Mouse (Mus musculus) erythroblast, embryonic 14.5 days (primary cell): ENCODE results near the gene Cdc27. TPM values are rescaled to one million over a fixed set of nuclear protein-coding genes. Genes with fewer than 3 reads are reported as not detected.
A peak's percentile ranks its signal among the peaks of the same experiment; 100 is the strongest.

Experiments
- H3K27me3 ChIP-seq: 2 replicates; pipeline ENCODE4 v1.6.1; 2012; ENCODE audit warnings: inconsistent platforms; ENCODE audit not compliant: control insufficient read depth
- H3K36me3 ChIP-seq: 2 replicates; pipeline ENCODE4 v1.6.1; 2012; ENCODE audit warnings: mild to moderate bottlenecking, inconsistent platforms; ENCODE audit not compliant: control insufficient read depth
- H3K4me1 ChIP-seq: 2 replicates; pipeline ENCODE4 v1.6.1; 2012; ENCODE audit warnings: inconsistent platforms; ENCODE audit not compliant: control insufficient read depth
- H3K4me3 ChIP-seq: replicated peaks from 2 replicates; pipeline ENCODE3; 2012; ENCODE audit warnings: moderate library complexity, mild to moderate bottlenecking, inconsistent platforms
- H3K9me3 ChIP-seq: 2 replicates; pipeline ENCODE4 v1.6.1; 2012; ENCODE audit warnings: low read length, inconsistent platforms, mixed read lengths; ENCODE audit not compliant: control insufficient read depth
- GATA1 ChIP-seq: IDR thresholded peaks from 2 replicates; pipeline ENCODE4 v1.6.1; 2012; ENCODE audit warnings: low read length, inconsistent platforms, mixed read lengths
- TAL1 ChIP-seq: IDR thresholded peaks from 3 replicates; pipeline ENCODE4 v1.6.1; 2012; ENCODE audit warnings: low read length, inconsistent platforms, mixed read lengths
- polyA plus RNA-seq: library from polyadenylated mRNA; stranded (reverse); fragments of >175 nt; gene quantifications from 2 replicates; pipeline ENCODE4 v1.2.3, GENCODE M21; 2012

Cdc27 gene
- polyA plus RNA-seq, 1 experiment = 0.48 TPM

DNA sequence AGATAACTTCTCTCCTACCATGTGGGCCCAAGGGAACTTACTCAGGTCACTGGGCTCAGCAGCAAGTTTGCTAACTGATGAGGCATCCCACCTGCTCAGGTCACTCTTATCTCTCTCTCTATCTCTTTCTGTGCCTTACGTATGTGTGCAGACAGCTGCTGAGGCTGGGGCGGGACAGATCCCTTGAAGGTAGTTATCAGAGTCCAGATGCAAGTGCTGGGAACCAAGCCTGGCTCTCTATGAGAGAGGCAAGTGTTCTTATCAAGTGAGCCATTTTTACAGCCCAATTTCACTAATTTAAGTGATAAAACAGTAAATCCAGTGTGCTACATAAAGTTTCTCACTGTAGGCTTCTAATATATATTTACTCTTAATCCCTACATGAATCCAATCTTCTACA lies 13.6 kb downstream of the Cdc27 start:
- H3K36me3 ChIP-seq = peaks cover 80% of the 10 kb centered on the region

DNA sequence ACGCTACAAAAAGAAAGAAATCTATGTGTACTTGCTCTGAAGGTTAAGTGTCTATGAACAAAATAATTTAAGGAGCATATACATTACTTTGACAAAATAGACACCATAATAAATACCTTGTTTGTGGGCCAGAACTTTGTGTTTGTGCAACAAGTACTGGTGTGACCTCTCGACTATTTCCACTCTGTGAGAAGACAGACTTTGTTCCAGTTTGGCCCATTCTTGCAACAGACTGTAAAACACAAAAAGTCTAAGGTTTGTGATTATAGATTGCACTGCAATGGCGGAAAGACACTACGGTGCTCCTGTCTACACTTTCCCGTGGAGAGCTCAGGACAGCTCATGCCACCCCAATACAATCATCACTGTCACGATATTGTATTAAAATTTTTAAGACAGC lies 24.5 kb downstream of the Cdc27 start:
- Histone ChIP-seq H3K9me3 (no peaks in the 10 kb centered on the region), H3K4me1 (no peaks in the 10 kb centered on the region), H3K27me3 (no peaks in the 10 kb centered on the region), H3K4me3 (no peak overlapping the region), H3K36me3 (peaks cover 100% of the 10 kb centered on the region)
- no peak for TF ChIP-seq GATA1
- TF ChIP-seq TAL1 = no peak

More for the DNA sequence above, 13.6 kb downstream of the Cdc27 start:
- Histone ChIP-seq H3K27me3 (no peaks in the 10 kb centered on the region), H3K4me1 (peaks cover 40% of the 10 kb centered on the region), H3K9me3 (no peaks in the 10 kb centered on the region), H3K4me3 (no peak overlapping the region)
- TF ChIP-seq GATA1 (no peak), TAL1 (no peak)

DNA sequence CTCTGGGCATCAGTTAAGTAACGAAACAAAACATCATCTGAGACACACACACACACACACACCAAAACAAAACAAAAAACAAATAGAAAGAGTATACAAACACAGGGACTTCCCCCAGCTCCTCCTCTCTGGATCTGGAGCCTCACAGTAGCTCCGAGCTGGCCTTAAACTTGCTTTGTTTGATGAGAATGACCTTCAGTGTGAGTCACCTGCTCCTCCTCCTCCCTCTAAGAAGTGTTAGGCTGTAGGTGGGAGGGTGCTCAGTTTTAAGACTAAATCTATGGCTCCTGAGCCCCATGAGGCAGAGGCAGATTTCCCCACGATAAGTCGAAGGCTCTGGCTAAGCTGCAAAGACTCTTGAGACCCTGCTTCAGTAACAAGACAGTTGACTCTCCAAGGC lies 38.0 kb downstream of the Cdc27 start:
- H3K4me3 ChIP-seq = no peak overlapping the region
- no peaks in the 10 kb centered on the region for H3K9me3 ChIP-seq
- no peaks in the 10 kb centered on the region for H3K4me1 ChIP-seq
- no peaks in the 10 kb centered on the region for H3K27me3 ChIP-seq
- TF ChIP-seq TAL1 = no peak
- TF ChIP-seq GATA1 = no peak
- H3K36me3 ChIP-seq = peaks cover 100% of the 10 kb centered on the region

DNA sequence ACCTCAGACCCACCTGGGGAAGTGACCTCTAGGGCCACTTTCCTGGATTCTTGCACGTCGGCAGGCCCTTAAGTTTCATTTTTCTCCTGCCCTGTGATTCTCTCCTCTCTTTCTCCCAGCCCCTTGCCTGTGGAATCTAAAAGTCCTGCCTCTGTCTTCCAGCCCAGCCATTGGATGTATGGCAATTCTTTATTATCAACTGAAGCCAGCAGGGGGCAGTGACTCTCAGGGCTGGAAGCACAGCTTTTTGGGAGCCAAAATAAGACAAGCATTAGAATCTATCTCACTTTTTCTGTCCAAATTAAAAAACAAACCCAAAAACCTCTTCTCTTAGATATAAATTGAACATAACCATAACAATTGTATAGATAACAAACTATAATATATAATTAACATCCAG lies 39.8 kb downstream of the Cdc27 start:
- Histone ChIP-seq H3K4me3 (no peak overlapping the region), H3K4me1 (no peaks in the 10 kb centered on the region), H3K27me3 (no peaks in the 10 kb centered on the region), H3K9me3 (no peaks in the 10 kb centered on the region), H3K36me3 (peaks cover 100% of the 10 kb centered on the region)
- TF ChIP-seq GATA1 (no peak), TAL1 (no peak)

DNA sequence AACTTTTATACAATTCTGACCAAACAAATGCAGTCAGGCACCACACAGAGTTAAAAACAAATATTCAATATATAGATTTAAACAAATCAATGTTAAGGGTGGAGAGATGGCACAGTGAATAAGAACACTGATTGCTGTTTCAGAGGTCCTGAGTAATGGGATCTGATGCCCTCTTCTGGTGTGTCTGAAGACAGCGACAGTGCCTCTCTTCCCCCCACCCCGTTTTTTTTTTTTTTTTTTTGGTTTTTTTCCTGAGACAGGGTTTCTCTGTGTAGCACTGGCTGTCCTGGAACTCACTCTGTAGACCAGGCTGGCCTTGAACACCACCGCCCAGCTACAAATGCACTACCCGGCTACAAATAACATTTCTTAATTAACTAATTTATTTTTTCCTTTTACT lies 42.0 kb downstream of the Cdc27 start:
- H3K36me3 ChIP-seq = peaks cover 99% of the 10 kb centered on the region
- H3K4me1 ChIP-seq = no peaks in the 10 kb centered on the region
- no peaks in the 10 kb centered on the region for H3K27me3 ChIP-seq
- no peak overlapping the region for H3K4me3 ChIP-seq
- no peak for TF ChIP-seq TAL1
- no peak for TF ChIP-seq GATA1
- no peaks in the 10 kb centered on the region for H3K9me3 ChIP-seq

DNA sequence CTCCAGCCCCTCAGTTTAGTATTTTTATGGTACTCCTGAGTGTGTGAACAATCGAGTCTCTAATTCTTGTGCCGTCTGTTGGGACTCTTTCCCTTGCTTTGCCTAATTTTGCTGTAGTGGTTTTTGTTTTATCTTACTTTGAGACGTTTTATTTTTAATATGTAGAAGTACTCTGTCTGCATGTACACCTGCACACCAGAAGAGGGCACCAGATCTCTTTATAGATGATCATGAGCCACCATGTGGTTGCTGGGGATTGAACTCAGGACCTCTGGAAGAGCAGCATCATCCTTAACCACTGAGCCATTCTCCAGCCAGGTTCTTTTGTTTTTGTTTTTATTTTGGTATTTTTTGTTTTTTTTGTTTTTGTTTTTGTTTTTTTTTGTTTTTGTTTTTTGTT lies 62.1 kb downstream of the Cdc27 start:
- H3K36me3 ChIP-seq = no peaks in the 10 kb centered on the region
- TF ChIP-seq GATA1 (no peak), TAL1 (no peak)
- no peaks in the 10 kb centered on the region for H3K27me3 ChIP-seq
- H3K4me3 ChIP-seq = no peak overlapping the region
- H3K9me3 ChIP-seq = peaks cover 13% of the 10 kb centered on the region; the same call in 1 of the 2 replicates
- no peaks in the 10 kb centered on the region for H3K4me1 ChIP-seq

DNA sequence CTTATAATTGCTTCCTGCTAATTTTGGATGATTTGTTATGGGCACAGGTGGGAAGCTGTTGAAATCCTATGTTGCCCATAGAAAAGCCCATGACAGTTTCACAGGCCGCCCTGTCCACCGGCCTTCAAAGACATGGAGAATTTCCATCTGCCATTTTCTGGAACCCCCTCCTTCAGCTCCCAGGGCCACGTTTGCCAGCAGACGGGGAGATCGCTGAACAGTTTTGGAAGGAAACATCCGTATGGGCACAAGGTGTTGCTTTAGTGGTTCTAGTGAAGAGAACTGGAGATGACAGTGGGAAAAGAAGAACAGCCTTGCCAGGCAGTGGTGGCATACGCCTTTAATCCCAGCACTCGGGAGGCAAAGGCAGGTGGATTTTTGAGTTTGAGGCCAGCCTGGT lies 68.4 kb downstream of the Cdc27 start:
- Histone ChIP-seq H3K36me3 (no peaks in the 10 kb centered on the region), H3K4me3 (no peak overlapping the region), H3K27me3 (no peaks in the 10 kb centered on the region), H3K9me3 (peaks cover 10% of the 10 kb centered on the region; the same call in 1 of the 2 replicates), H3K4me1 (no peaks in the 10 kb centered on the region)
- no peak for TF ChIP-seq GATA1
- TF ChIP-seq TAL1 = no peak

DNA sequence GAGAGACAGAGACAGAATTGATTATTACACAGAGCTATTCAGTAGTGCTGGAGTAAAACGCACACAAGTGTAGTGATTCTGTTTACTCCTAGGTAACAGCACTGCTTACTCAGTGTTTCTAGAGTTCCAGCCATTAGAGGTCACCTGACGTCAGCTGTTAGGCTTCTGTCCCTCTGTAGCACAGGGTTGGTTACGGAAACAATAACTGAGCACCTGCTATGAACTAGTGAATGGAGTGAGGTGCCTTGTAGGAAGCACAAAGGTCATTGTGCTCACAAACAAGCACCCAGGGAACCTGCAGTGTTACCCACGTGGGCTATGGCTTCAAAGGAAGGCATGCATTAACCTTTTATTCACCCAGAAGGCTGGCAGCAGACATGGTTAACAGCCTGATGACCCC lies 70.9 kb downstream of the Cdc27 start:
- Histone ChIP-seq H3K4me1 (no peaks in the 10 kb centered on the region), H3K9me3 (no peaks in the 10 kb centered on the region), H3K36me3 (no peaks in the 10 kb centered on the region), H3K27me3 (no peaks in the 10 kb centered on the region; the same call in 1 of the 2 replicates), H3K4me3 (no peak overlapping the region)
- TF ChIP-seq TAL1 (no peak), GATA1 (no peak)

DNA sequence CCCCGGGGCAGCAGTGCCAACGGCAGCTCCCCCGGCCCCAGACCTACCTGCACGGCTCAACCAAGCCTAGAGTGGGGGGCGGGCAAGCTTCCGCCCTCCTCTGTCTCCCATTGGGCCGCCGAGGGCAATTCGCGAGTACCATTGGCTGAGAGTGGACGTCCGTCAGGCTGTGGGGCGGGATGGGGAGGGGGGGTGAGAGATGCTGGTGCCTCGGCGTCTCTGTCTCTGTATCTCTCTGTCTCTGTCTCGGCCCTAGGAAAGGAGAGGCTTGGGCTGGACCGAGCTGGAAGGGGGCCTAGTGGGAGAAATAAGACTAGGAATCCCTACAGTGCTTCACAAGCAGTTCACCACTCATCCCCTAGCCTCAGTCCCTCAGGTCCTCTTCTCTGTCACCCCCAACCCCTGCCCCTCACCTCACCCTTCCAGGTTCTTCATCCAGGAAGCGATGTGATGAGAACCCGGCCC lies 81.0 kb downstream of the Cdc27 start:
- H3K27me3 ChIP-seq = no peaks in the 10 kb centered on the region
- TF ChIP-seq TAL1 = no peak
- TF ChIP-seq GATA1 = no peak
- no peaks in the 10 kb centered on the region for H3K9me3 ChIP-seq
- peaks cover 4% of the 10 kb centered on the region for H3K36me3 ChIP-seq
- H3K4me1 ChIP-seq = peaks cover 29% of the 10 kb centered on the region
- peak overlapping the region; percentile 94 for H3K4me3 ChIP-seq

DNA sequence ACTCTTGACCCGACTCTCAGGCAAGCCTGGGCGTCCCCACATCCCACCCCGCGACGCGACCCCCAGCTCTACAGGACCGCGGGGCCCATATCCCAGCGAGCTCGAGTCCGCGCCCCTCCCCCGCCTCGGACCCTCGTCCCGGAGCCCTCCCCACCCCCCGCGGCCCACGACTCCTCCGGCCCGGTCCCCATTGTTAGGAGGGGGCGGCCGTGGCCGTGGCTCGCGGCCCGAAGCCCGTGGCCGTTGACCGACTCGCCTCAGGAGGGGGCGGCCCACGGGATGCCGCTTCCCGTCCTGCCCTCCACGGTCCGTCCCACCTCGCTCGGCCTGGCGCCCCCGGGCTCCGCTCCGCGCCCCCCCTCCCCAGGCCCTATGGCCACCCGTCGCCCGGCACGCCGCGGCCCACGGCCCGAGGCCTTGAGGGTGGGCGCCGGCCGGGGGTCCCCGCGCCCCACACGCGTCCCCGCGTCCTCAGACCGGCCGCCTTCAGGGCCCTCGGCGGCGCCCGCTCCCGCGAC lies 81.6 kb downstream of the Cdc27 start, which contains the start of gene Kansl1:
TSS of gene Kansl1 (minus strand) at position 111 of the 518 bp plus-strand sequence.
- H3K4me3 ChIP-seq = peak within 1 kb of the TSS; percentile 94
- TF ChIP-seq GATA1 = no peak
- TF ChIP-seq TAL1 = no peak
- H3K27me3 ChIP-seq = no peaks in the 10 kb centered on the region
- peaks cover 29% of the 10 kb centered on the region for H3K4me1 ChIP-seq
- H3K9me3 ChIP-seq = no peaks in the 10 kb centered on the region
- H3K36me3 ChIP-seq = peaks cover 7% of the 10 kb centered on the region
